Mouse (Mus musculus) heart, adult 2 months (tissue): ENCODE results near the gene Prkch. TPM values are rescaled to one million over a fixed set of nuclear protein-coding genes. Genes with fewer than 3 reads are reported as not detected.
A peak's percentile ranks its signal among the peaks of the same experiment; 100 is the strongest.

Experiments used
- DNase-seq, 2 experiments: peaks; one replicate each; pipeline ENCODE4 v3.0.0; 2021
- H3K27ac ChIP-seq: fragments of 200-600 bp; 2 replicates; pipeline ENCODE4 v1.8.1; 2022
- H3K27me3 ChIP-seq: fragments of 200-500 bp; 2 replicates; pipeline ENCODE4 v1.6.1; 2012; ENCODE audit warnings: mild to moderate bottlenecking, low read length, inconsistent platforms, mixed read lengths; ENCODE audit not compliant: control insufficient read depth, insufficient read depth
- H3K36me3 ChIP-seq: fragments of 200-500 bp; 2 replicates; pipeline ENCODE4 v1.6.1; 2012; ENCODE audit warnings: low read length, inconsistent platforms; ENCODE audit not compliant: control insufficient read depth, insufficient read depth
- H3K4me1 ChIP-seq: fragments of 200-500 bp; 2 replicates; pipeline ENCODE4 v1.6.1; 2011; ENCODE audit warnings: low read length; ENCODE audit not compliant: control insufficient read depth, insufficient read depth
- H3K4me3 ChIP-seq: fragments of 200-600 bp; 2 replicates; pipeline ENCODE4 v1.8.1; 2022
- H3K79me2 ChIP-seq: fragments of 200-500 bp; replicated peaks from 2 replicates; pipeline ENCODE4 v1.6.1; 2012; ENCODE audit warnings: mild to moderate bottlenecking, inconsistent platforms, low read length, moderate library complexity, mixed read lengths; ENCODE audit not compliant: control insufficient read depth, insufficient read depth
- H3K9ac ChIP-seq: fragments of 200-500 bp; 2 replicates; pipeline ENCODE4 v1.6.1; 2012; ENCODE audit warnings: low read depth, mild to moderate bottlenecking, control low read depth, inconsistent platforms, low read length, mixed read lengths
- CTCF ChIP-seq: fragments of 200-600 bp; IDR thresholded peaks from 2 replicates; pipeline ENCODE4 v1.8.1; 2022; ENCODE audit warnings: antibody characterized with exemption, mild to moderate bottlenecking, moderate library complexity
- EP300 ChIP-seq: fragments of 200-500 bp; IDR thresholded peaks from 2 replicates; pipeline ENCODE4 v1.6.1; 2011; ENCODE audit warnings: low read depth, low read length, control low read depth; ENCODE audit not compliant: insufficient read depth
- POLR2A ChIP-seq: fragments of 200-500 bp; IDR thresholded peaks from 2 replicates; pipeline ENCODE4 v1.6.1; 2011; ENCODE audit warnings: mild to moderate bottlenecking, low read depth, low read length, control low read depth; ENCODE audit not compliant: insufficient read depth
- WGBS: fragments of 180-500 bp; shearing (Covaris S2); methylation state at CpG from one replicate; pipeline ENCODE4 v1.1.7; 2018; 5-methylcytosine and 5-hydroxymethylcytosine counted together
- intact Hi-C: fragments of 180-260 bp; cut with DNase I; formaldehyde crosslinking; loops from one replicate; pipeline ENCODE4 v1.15.1; 2025
- polyA plus RNA-seq: library from polyadenylated mRNA; depleted of rRNA; stranded (reverse); fragments of >200 nt; gene quantifications from 2 replicates; pipeline ENCODE4 v1.2.3, GENCODE M21; 2012
- total RNA-seq, 2 experiments: library from RNA; stranded (reverse); gene quantifications; 2 replicates each; pipeline ENCODE4 v1.2.3; 2021

Gene Prkch
- total and polyA plus RNA-seq, 3 experiments: 9.7 to 17.5 (median 16.6) TPM

DNA sequence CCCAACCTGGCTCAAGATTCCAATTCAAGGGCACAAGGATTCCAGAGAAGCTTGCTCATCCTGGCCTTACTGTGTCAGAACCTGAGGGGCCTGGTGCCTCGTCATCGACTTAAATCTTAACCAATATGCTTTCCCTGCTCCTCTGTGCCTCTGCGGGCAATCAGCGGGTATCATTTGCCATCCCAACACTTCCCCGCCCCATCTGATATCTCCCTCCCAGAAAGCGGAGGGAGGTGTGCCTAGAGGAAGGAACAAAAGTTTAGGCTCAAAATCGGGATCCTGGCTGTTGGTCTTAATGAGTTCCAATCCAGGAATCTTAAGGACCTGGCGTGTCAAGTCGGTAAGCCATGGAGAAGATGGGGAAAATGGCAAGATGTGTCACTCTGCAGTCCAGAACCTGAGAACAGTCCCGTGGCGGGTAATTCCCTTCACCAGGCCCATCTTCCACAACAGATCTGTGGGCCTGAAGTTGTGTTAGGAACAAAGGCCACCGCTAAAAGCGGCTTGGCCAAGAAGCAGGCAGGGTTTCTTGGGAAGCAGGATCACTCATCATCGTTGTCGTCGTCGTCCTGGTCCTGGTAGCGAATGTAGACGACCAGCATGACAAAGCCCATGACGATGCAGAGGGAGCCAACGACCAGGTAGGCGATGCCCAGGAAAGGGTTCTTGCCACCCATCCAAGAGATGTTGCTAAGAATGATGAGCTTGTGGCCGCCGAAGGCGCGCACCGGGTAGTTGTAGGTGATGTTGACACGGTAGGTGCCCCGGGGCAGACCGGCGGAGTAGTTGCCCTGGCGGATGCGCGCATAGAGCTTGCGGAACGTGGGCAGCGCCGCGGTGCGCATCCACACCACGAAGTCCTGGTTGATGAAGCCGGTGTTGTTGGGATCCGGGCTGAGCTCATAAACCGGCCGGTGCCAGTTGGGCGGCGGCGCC, 39.6 kb upstream of the Prkch start:
- Histone ChIP-seq H3K27me3 (peaks cover 15% of the 10 kb centered on the region), H3K36me3 (no peaks in the 10 kb centered on the region), H3K27ac (no peak overlapping the region), H3K4me3 (peak overlapping the region; percentile 54), H3K79me2 (no peaks in the 10 kb centered on the region), H3K4me1 (no peaks in the 10 kb centered on the region), H3K9ac (peak overlapping the region; percentile 48)
- TF ChIP-seq POLR2A (no peak), EP300 (no peak), CTCF (no peak)
- DNase-seq: no peak
- 18% methylated on average over 48 of the region's 48 CpGs for WGBS
- intact Hi-C loops: no loop called here

DNA sequence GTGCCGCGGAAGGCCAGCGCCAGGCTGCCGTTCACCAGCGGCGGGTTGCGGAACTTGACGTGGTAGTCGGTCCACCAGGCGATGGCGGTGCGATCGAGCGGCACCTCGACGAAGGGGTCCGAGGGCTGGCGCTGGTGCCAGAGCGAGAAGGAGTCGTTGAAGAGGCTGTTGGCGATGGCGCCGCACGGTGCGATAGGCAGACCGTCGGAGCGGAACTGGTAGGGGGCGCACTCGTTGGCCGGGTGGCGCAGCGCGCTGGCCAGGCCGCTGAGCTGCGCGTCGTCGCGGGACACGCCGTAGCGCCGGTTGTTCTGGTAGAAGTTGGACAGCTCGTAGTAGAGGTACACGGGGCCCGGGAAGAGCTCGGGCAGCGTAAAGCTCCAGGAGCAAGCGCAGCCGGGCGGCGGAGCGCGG, 38.9 kb upstream of the Prkch start:
- Histone ChIP-seq H3K4me1 (no peaks in the 10 kb centered on the region), H3K4me3 (peak overlapping the region; percentile 54), H3K27me3 (peaks cover 15% of the 10 kb centered on the region), H3K9ac (peak overlapping the region; percentile 48), H3K27ac (no peak overlapping the region), H3K79me2 (no peaks in the 10 kb centered on the region), H3K36me3 (no peaks in the 10 kb centered on the region)
- DNase-seq: peak; percentile 44 to 57
- TF ChIP-seq EP300 (no peak), CTCF (peak; percentile 56), POLR2A (no peak)
- intact Hi-C loops: no loop called here
- 2% methylated on average over 55 of the region's 55 CpGs for WGBS

DNA sequence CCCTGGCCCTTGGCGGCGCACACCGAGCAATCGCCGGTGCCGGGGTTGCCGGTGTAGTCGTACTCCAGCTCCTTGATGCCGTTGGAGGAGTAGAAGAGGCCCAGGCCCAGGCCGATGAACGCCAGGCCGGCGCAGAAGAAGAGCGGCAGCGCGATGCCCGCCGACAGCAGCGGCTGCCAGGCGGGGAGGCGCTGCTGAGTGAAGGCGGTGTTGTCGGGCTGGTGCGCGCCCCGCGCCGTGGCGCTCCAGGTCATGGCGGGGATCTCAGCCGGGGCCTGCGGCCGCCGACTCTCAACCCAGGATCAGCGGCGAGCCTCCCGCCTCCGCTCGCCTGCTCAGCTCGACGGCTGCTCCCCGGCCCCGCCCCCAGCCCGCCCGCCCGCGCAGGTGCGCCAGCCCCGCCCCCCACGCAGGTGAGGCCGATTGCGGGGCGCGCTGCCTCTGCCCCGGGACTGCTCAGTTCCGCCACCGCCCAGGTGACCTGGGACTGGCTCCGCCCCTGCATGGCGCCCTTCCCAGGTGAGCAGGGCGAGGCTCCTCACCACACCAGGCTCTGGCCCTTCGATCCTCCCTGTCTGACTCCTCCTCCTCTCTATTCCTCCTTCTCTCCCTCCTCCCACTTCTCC, 38.4 kb upstream of the Prkch start, which contains the start of gene Tmem30b:
TSS of gene Tmem30b (minus strand) at position 307 of the 626 bp plus-strand sequence.
- Histone ChIP-seq H3K36me3 (no peaks in the 10 kb centered on the region), H3K27ac (no peak within 1 kb of the TSS), H3K79me2 (no peaks in the 10 kb centered on the region), H3K4me1 (no peaks in the 10 kb centered on the region), H3K4me3 (peak within 1 kb of the TSS; percentile 54), H3K9ac (peak within 1 kb of the TSS; percentile 48), H3K27me3 (peaks cover 15% of the 10 kb centered on the region)
- TF ChIP-seq EP300 (no peak), POLR2A (no peak), CTCF (no peak)
- intact Hi-C loops: no loop called here
- no peak for DNase-seq
- WGBS: 4% methylated on average over 60 of the region's 61 CpGs

DNA sequence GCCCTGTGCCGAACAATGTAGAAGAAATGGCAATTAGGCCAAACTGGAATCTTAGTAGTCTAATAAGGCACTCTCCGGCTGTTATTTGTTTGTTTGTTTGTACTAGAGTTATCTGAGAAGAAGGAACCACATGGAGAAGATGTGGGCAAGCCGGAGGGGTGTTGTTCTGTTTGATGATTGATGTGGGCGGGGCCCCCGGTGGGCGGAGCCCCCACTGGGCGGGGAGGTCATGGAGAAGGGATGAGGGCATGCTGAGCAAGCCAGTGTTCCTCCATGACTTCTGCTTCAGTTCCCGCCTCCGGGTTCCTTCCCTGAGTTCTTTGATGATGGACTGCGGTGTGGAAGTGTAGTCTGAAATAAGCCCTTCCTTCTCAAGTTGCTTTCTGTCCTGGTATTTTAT, 37.0 kb upstream of the Prkch start:
- Histone ChIP-seq H3K27me3 (peaks cover 13% of the 10 kb centered on the region), H3K9ac (no peak overlapping the region), H3K36me3 (no peaks in the 10 kb centered on the region), H3K4me3 (no peak overlapping the region), H3K79me2 (no peaks in the 10 kb centered on the region), H3K4me1 (no peaks in the 10 kb centered on the region), H3K27ac (no peak overlapping the region)
- no peak for DNase-seq
- intact Hi-C loops: no loop called here
- WGBS: 34% methylated on average over 10 of the region's 10 CpGs
- TF ChIP-seq EP300 (no peak), CTCF (no peak), POLR2A (no peak)

DNA sequence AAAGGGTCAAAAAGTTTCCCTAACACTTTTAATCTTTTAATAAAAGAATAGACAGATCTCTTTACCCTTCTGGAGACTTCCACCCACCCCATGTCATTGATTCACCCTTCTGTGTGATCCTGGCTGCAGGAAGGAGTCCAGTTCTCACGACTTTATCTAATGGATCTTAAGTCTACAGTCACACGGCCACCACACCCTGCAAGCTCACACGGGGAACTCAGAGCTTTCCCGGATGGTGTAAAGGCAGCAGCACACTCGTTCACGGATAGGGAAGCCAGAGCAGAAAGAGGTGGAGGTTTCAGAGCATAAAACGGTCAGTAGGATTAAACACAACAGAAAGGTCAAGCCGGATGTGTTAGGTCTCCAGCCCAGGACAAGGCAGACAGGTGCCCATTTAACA, 36.3 kb upstream of the Prkch start:
- WGBS: 60% methylated on average over 8 of the region's 8 CpGs
- intact Hi-C loops: no loop called here
- no peaks in the 10 kb centered on the region for H3K36me3 ChIP-seq
- no peak overlapping the region for H3K4me3 ChIP-seq
- H3K4me1 ChIP-seq: no peaks in the 10 kb centered on the region
- TF ChIP-seq EP300: no peak
- no peak for TF ChIP-seq CTCF
- no peak for TF ChIP-seq POLR2A
- H3K9ac ChIP-seq: no peak overlapping the region
- H3K27me3 ChIP-seq: peaks cover 13% of the 10 kb centered on the region
- no peak for DNase-seq
- no peaks in the 10 kb centered on the region for H3K79me2 ChIP-seq
- no peak overlapping the region for H3K27ac ChIP-seq
